Mouse (Mus musculus) E14TG2a.4 (cell line): ENCODE data around the gene Glra4.

Experiments
- CTCF ChIP-seq: conservative IDR thresholded peaks from 2 replicates; pipeline ENCODE4 v1.5.1; 2014; ENCODE audit warnings: low read length
- NANOG ChIP-seq: IDR thresholded peaks from 2 replicates; pipeline ENCODE4 v1.6.1; 2014; ENCODE audit warnings: borderline replicate concordance, low read length, mixed read lengths
- POU5F1 ChIP-seq: IDR thresholded peaks from 2 replicates; pipeline ENCODE4 v1.6.1; 2014; ENCODE audit warnings: low read length, borderline replicate concordance

- no peak for TF ChIP-seq CTCF
- no peak for TF ChIP-seq NANOG
- no peak for TF ChIP-seq POU5F1
Observed at GRCm38 (mm10) chrX:136741651-136742201, 38.2 kb downstream of the Glra4 start.
